Mouse (Mus musculus) cerebellum, adult 2 months (tissue): Measurements from ENCODE around the gene Tmem184b.

ENCODE experiments used
- CTCF ChIP-seq: fragments of 200-500 bp; IDR thresholded peaks from 2 replicates; pipeline ENCODE4 v1.5.1; 2011; ENCODE audit warnings: low read depth, mild to moderate bottlenecking, control low read depth, low read length, moderate library complexity, borderline replicate concordance; ENCODE audit not compliant: insufficient read depth
- POLR2A ChIP-seq: fragments of 200-500 bp; IDR thresholded peaks from 2 replicates; pipeline ENCODE4 v1.6.1; 2011; ENCODE audit warnings: low read length, control low read depth, borderline replicate concordance; ENCODE audit not compliant: insufficient read depth

- TF ChIP-seq CTCF (no peak), POLR2A (no peak)
Measured at GRCm38 (mm10) chr15:79394842-79395241, 8.5 kb downstream of the Tmem184b start.
